Mouse (Mus musculus) ES-E14 (cell line): ENCODE data around the gene Ipcef1.

Source experiments
- CHD2 ChIP-seq: IDR thresholded peaks from 2 replicates; pipeline ENCODE4 v1.6.1; 2014; ENCODE audit warnings: mild to moderate bottlenecking, low read depth, low read length, inconsistent platforms
- HCFC1 ChIP-seq: IDR thresholded peaks from 2 replicates; pipeline ENCODE4 v1.6.1; 2012; ENCODE audit warnings: low read length, inconsistent platforms, borderline replicate concordance; ENCODE audit not compliant: insufficient read depth
- MAFK ChIP-seq: IDR thresholded peaks from 2 replicates; pipeline ENCODE4 v1.6.1; 2014; ENCODE audit warnings: mild to moderate bottlenecking, low read depth, low read length, inconsistent platforms; ENCODE audit not compliant: insufficient read depth

DNA sequence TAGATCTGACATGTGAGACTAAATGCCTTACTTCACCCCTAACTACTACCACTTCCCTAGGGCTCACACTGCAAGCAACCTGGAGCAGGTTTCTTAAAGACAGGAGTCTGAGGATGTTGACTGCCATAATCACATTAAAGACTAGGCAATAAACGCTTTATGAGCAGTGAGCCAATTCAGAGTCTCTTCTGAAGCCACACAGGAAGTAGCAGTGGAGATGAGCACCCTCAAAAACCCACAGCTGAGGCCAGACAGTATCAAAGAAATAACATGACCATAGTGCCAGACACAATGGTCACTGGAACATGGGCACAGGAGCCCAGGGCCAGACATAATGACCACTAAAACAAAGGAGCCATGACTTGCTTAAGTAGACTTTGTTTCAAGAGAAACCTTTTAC, 63.7 kb downstream of the Ipcef1 start:
- TF ChIP-seq MAFK (no peak), CHD2 (no peak), HCFC1 (no peak)
